Mouse (Mus musculus) cerebellum, postnatal 4 days (tissue): ENCODE results near the gene R3hdm2.

Experiments used
- DNase-seq, 2 experiments: peaks; one replicate each; pipeline ENCODE4 v3.0.0; 2022; ENCODE audit warnings: low spot score in 2 of 2, mixed read lengths in 1 of 2

R3hdm2 gene

GRCm38 (mm10) chr10:127542084-127542483 lies 162.0 kb downstream of the R3hdm2 start:
- DNase-seq = peak in 1 of 2 experiments; percentile 45

GRCm38 (mm10) chr10:127542720-127543119 lies 162.6 kb downstream of the R3hdm2 start:
- DNase-seq = no peak

- no peak for DNase-seq
These were observed 163.8 kb downstream of the R3hdm2 start for GRCm38 (mm10) chr10:127543916-127544315.

- DNase-seq = no peak
These were observed 164.2 kb downstream of the R3hdm2 start for GRCm38 (mm10) chr10:127544375-127544774.

GRCm38 (mm10) chr10:127546505-127546904 lies 166.4 kb downstream of the R3hdm2 start:
- DNase-seq = no peak

- DNase-seq = no peak
These were observed 168.1 kb downstream of the R3hdm2 start for GRCm38 (mm10) chr10:127548236-127548635.
